Mouse (Mus musculus) heart, adult 8-10 months (tissue): ENCODE results near the gene Pla2g2e. TPM values are rescaled to one million over a fixed set of nuclear protein-coding genes. Genes with fewer than 3 reads are reported as not detected.
"Not testable (repeated sequence)": the region's sequence is repeated elsewhere in the genome, so short reads cannot be mapped to it uniquely, and the experiment has no call there.

ENCODE experiments used
- DNase-seq: peaks from one replicate; pipeline ENCODE4 v3.0.0; 2022; ENCODE audit warnings: low spot score
- total RNA-seq, 4 experiments: library from RNA; stranded (reverse); gene quantifications; 2 replicates each; pipeline ENCODE4 v1.2.4; 2022

Pla2g2e gene
- total RNA-seq, 4 experiments from 2014 or later = 2.0 TPM; not detected in 3

- no peak for DNase-seq
These were observed 4.4 kb downstream of the Pla2g2e start for GRCm38 (mm10) chr4:138882179-138882578.

GRCm38 (mm10) chr4:138884261-138884660 is 6.5 kb downstream of the Pla2g2e start:
- peak; percentile 87 for DNase-seq

DNA sequence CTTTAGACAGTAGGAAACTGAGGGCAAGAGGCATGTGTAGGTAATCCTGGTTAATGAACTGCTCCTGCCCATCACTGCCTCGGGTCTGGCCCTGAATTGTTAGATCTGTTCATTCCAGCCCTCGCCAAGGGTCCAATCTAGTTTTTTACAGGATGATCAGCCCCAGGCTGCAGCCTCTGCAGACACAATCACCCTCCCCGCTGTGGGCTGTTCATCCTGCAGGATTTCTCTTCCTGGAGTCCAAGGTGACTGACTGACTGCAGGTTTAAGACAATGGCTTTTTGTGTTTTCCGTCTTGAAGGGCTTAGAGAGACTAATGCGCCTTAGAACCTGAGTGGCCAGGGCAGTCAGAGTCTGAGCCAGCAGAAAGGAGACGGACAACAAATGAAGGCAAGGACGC is 11.4 kb downstream of the Pla2g2e start:
- no peak for DNase-seq

- DNase-seq = no peak
These were observed 11.9 kb downstream of the Pla2g2e start for GRCm38 (mm10) chr4:138889635-138890034.

- DNase-seq = no peak
These were observed 14.9 kb downstream of the Pla2g2e start for GRCm38 (mm10) chr4:138892655-138893054.

DNA sequence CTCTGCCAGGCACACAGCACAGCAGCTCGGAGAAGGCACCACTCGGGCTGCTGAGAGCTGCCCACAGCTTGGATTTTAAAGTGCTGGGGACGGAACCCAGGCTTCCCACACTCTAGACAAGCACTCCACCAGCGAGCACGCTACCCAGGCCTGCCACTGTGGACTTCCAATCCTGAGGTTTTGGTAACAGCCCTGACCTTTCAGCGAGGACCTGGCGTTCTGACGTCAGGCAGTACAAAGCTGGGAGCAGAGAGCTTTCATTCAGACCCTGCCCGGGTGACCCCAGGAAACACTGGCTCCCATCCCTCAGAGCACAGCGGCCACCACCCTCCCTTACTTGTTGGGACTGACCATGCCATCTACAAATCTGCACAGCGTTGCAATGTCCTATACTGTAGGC is 16.0 kb downstream of the Pla2g2e start:
- DNase-seq = not testable (repeated sequence)

DNA sequence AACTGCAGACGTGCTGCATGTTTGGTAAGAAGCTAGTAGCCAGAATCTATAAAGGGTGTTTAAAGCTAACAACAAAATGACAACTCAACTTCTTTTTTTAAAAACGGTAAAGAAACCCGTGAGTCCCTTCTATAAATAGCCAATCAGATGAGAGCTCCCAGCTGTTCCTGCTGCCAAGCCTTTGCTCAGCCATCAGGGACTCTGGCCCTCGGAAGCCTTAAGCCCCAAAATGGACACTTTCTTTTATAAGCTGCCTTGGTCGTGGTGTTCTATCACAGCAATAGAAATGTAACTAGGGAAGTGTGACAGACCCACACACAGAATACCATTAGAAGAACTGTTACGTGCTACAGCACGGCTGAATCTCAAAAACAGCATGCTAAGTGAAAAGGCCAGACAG is 21.6 kb downstream of the Pla2g2e start:
- DNase-seq = no peak

DNA sequence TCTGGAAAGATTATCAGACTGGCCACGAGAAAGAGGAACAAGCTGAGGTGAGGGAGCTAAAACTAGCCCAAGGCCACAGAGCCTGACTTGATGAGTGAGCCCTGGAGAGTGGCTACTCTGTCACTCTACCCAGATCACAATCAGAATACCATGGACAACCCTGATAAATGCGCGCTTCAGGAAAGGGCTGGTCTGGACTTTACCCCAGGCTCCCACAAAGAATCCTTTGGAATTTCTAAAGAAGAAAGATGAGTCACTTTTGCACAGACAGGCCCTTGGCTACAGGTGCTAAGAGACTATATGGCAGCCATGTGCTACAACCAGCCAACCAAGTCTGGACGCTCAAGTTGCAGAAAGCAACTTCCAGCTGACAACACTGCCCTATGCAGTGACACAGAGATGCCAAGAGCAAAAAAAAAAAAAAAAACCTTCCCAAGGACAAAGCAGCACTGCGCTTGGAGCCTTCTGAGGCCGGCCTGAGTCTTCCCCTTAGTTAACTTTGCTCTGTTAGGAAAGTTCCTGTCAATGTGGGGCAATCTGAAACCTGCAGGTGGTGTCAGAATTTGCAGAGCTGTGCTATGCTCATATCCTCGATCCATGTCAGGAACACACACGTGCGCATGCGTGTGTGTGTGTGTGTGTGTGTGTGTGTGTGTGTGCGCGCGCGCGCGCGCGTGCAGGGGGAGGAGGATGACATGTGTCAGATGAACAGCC is 28.0 kb downstream of the Pla2g2e start:
- DNase-seq = no peak

GRCm38 (mm10) chr4:138913141-138913787 is 35.5 kb downstream of the Pla2g2e start:
- DNase-seq = peak; percentile 7

- peak; percentile 93 for DNase-seq
These were observed 36.1 kb downstream of the Pla2g2e start, which contains the start of gene Otud3 for GRCm38 (mm10) chr4:138913797-138914196. Gene Otud3, minus strand, starts transcription at chr4:138913945.

GRCm38 (mm10) chr4:138917282-138917681 is 39.5 kb downstream of the Pla2g2e start:
- no peak for DNase-seq

GRCm38 (mm10) chr4:138921254-138922130 is 43.8 kb downstream of the Pla2g2e start:
- no peak for DNase-seq

GRCm38 (mm10) chr4:138922131-138922459 is 44.4 kb downstream of the Pla2g2e start:
- DNase-seq = peak; percentile 96

- DNase-seq = no peak
These were observed 47.8 kb downstream of the Pla2g2e start for GRCm38 (mm10) chr4:138925561-138925960.

Other genes with a start within 250 kb of the Pla2g2e start
- gene Vwa5b1, start 242.1 kb upstream of the Pla2g2e start, total RNA-seq = not detected
- under 1 TPM in 2 of 4 experiments, not detected in 2; 0.17 to 0.19 TPM for gene Pla2g2c, start 153.2 kb upstream of the Pla2g2e start, total RNA-seq
- 1 to 10 TPM; 2.3 to 3.3 (median 2.8) TPM for gene Ubxn10, start 140.8 kb upstream of the Pla2g2e start, total RNA-seq
- under 1 TPM; 0.34 to 0.63 (median 0.55) TPM for gene Pla2g2f, start 120.3 kb upstream of the Pla2g2e start, total RNA-seq
- gene Pla2g2d, start 102.2 kb upstream of the Pla2g2e start, total RNA-seq = 1 to 10 TPM in 2 of 4 experiments, under 1 TPM in 1, not detected in 1; 0.44 to 1.9 (median 1.2) TPM
- 10 to 100 TPM; 32.9 to 44.0 (median 38.3) TPM for gene Pla2g5, start 14.5 kb upstream of the Pla2g2e start, total RNA-seq
- gene Gm13030, start 4.0 kb upstream of the Pla2g2e start, total RNA-seq = not detected
- 10 to 100 TPM in 1 of 4 experiments, 1 to 10 TPM in 3; 9.6 to 14.6 (median 9.9) TPM for gene Otud3, start 36.0 kb downstream of the Pla2g2e start, total RNA-seq
- gene Rnf186, start 89.2 kb downstream of the Pla2g2e start, total RNA-seq = under 1 TPM in 1 of 4 experiments, not detected in 3; 0.23 TPM
- 10 to 100 TPM in 3 of 4 experiments, 1 to 10 TPM in 1; 9.9 to 13.6 (median 11.7) TPM for gene Tmco4, start 94.9 kb downstream of the Pla2g2e start, total RNA-seq
- not detected for gene Htr6, start 197.6 kb downstream of the Pla2g2e start, total RNA-seq
- 10 to 100 TPM; 15.1 to 21.3 (median 19.2) TPM for gene Nbl1, start 215.1 kb downstream of the Pla2g2e start, total RNA-seq